Mouse (Mus musculus): ENCODE data around the gene Col23a1.

The Col23a1 gene

DNA sequence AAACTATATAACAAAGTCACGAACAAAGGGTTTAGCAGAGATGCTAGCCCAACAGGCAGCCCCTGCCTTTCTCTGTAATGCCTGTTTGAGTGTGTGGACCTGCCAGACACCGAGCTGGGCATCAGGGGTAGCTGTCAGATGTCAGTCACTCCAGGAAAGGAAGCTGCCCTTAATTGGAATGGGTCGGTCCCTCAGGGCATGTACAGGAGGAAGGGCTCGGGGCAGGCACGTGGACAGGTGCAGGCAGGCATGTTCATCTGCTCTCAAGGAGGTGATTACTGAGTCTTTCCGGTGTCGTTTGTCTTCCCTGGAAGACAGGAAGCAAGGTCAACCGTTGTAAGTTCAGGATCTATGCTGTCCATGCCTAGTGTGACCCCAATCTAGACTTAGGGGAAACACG is 233.9 kb downstream of the Col23a1 start:
- in situ Hi-C loops (cut with MboI; ENCODE audit: unreplicated experiment in 2 of 2), result loop anchor here (10.0 kb wide), 2 partner anchors 289 to 579 kb away; partner anchors contain the start of gene 4933414I15Rik (in 1 of the 2)

DNA sequence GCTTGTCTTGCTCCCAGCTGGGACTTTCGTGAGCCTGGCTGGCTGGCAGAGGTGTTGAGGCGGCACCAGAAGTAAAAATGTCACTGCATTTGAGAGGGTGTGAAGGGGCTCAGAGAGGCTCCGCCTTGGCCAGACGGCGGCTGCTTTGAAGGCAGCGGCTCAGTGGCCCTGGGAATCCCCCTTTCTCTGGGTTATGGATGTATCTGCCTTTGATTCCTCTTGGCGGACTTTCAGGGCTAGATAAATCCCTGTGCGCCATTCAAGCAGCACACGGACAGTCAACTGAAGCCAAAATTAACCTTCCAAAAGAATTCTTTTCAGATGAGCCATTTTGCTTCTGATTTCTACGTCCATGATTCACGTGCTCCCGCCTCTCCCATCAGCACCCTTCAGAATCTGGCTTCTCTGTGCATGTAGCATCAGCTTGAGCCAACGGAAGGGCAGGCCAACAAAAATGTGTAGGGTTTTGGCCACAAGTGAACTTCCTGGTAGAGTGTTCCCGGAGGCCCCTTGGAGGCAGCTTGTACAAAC is 237.0 kb downstream of the Col23a1 start:
- in situ Hi-C loops (cut with MboI; ENCODE audit: unreplicated experiment in 2 of 2), result loop anchor here (10.0 to 25.0 kb wide), 3 partner anchors 292 to 1414 kb away; partner anchors contain the start of gene 4933414I15Rik (in 1 of the 2)

DNA sequence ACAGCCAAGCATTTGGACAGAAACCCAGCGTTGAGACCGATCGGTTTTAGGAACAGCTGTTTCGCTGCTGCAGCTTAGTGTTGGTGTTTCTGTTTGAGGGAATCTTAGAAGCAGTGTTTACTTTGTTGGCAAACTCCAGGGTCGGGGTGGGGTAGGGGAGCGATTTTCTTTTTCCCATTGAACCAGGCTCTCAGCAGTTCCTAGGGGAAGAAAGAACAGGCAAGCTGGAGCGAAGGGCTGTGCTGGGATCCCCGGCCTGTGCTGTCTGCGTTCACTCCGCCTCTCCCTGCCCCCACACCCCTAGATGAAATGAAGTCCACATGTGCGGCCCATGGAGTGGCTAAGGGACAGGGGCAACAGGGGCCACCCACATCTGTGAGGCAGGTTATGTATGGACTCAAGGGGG is 243.4 kb downstream of the Col23a1 start:
- in situ Hi-C loops (cut with MboI; ENCODE audit: unreplicated experiment in 2 of 2), result loop anchor here (5.0 to 25.0 kb wide), 6 partner anchors 291 to 1421 kb away; partner anchors contain the start of gene Rufy1 (in 1 of the 2)

DNA sequence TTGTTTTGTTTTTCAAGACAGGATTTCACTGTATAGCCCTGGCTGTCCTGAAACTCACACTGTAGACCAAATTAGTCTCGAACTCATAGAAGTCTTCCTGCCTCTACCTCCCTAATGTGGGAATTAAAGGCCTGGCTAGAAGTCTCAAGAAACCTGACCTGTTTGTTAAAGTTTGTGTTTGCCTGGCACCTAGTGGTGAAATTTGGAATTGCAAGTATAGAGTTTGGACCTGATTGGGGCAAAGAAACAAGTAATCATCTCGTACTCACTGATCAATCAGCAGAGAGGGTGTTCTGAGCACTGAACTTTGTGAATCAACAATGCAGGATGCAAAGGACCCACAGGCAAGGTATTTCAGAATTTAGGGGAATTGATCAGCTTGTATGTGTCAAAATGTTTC is 244.6 kb downstream of the Col23a1 start:
- in situ Hi-C loops (cut with MboI; ENCODE audit: unreplicated experiment in 2 of 2), result loop anchor here (5.0 to 25.0 kb wide), 6 partner anchors 292 to 1422 kb away; partner anchors contain the start of gene Rufy1 (in 1 of the 2)

DNA sequence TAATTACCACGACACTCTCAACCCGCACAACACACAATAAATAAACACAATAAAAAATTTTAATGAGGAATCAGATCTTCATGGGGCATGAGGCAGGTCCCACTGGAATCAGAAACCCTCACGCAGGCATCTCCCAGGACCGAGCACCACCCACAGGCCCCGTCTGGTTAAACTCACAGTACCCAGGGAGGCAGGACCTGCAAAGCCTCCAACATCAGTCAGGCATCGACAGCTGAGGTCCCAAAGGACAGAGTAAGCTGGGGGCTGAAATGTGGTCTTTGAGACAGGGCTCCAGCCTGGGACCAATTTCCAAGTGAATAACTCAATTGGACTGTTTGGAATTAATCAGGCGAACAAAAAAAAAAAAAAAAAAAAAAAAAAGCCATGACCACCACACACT is 248.7 kb downstream of the Col23a1 start:
- in situ Hi-C loops (cut with MboI; ENCODE audit: unreplicated experiment in 2 of 2), result loop anchor here (10.0 to 25.0 kb wide), 4 partner anchors 774 to 1426 kb away; partner anchors contain the start of gene Rufy1 (in 1 of the 2)

DNA sequence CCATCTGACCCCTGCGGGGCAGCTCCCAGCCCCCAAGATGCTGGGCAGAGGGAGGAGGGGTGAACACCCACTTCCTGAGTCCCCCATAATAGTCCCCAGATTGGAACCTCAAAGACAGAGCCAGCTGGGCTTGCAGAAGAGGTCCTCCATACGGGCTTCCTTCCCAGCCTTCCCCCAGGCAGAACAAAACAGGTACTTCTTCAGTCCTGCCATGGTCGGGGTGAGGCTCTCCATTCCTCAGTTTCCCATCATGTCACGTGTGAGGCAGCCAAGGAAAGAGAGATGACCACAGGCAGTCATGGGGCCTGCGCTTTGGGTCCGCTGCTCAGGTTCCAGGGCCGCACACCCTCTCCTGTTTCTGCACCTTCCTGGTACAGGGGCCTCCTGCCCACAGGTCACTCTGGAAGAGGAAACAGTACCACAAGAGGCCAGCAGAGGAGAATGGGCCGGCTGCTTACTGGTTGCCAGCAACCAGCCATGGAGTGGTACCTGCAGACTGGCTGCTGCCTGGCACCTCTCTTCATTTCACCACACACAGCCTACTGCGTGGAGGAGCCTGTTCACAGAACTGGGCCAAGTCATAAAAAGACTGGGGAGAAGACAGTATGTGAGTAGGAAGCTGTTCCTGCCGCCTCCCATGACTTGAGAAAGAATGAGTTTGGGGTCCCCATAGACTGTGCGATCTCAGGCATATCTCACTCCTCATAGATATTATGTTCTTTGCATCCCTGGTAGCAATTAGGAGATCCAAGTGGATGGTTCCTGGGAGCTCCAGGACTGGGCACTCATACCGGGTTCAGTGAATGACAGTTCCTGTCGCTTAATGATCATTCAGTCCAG is 249.4 kb downstream of the Col23a1 start:
- in situ Hi-C loops (cut with MboI; ENCODE audit: unreplicated experiment in 2 of 2), result loop anchor here (10.0 to 25.0 kb wide), 4 partner anchors 774 to 1427 kb away; partner anchors contain the start of gene Rufy1 (in 1 of the 2)

DNA sequence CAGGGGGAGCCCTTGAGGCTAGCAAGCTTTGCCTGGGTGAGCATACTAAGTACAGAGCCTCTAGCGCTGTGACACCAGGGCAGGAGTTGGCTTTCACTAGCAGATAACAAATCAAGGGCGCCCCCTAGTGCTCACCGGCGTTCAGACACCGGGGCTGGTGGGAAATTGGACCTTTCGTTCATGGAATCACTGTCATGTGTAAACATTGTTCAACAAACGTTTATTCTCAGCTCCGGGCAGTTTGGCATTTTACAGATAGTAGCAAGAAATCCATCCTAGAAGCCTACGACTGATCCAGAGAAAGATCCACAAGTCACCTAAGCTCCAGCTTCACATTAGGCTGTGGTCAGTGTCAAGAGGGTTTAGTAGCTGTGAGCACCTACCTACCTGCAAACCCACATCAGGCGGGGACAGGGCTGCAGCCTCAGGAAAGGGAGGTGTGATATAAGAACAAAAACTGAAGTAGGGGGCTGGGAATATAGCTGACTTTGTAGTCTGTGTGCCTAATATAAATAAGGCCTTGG is 250.1 kb downstream of the Col23a1 start:
- in situ Hi-C loops (cut with MboI; ENCODE audit: unreplicated experiment in 2 of 2), result loop anchor here (5.0 to 25.0 kb wide), 5 partner anchors 42 to 1428 kb away; partner anchors contain the start of genes Phykpl (in 2 of the 2) and Rufy1 (in 1 of the 2)

DNA sequence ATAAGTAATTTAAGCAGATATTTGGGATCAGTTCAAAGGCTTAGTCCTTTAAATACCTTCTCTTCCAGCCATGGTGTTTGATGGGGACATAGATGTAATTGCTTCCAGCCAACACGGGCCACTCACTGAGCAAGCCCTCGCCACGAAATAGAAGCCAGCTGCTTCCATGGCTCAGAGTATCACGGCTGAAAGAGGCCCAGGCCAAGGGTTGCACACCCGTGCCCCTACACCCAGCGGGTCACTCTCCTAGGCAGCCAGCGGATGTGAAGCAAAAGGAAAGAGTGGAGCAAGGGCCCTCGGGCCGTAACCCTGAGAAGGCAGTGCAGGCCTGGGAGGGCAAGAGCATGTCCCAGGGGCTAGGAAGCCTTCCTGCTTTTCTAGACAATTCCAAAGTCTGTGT is 252.7 kb downstream of the Col23a1 start:
- in situ Hi-C loops (cut with MboI; ENCODE audit: unreplicated experiment in 2 of 2), result loop anchor here (5.0 to 25.0 kb wide), 2 partner anchors 40 to 1430 kb away; partner anchors contain the start of gene Phykpl (in 2 of the 2)

DNA sequence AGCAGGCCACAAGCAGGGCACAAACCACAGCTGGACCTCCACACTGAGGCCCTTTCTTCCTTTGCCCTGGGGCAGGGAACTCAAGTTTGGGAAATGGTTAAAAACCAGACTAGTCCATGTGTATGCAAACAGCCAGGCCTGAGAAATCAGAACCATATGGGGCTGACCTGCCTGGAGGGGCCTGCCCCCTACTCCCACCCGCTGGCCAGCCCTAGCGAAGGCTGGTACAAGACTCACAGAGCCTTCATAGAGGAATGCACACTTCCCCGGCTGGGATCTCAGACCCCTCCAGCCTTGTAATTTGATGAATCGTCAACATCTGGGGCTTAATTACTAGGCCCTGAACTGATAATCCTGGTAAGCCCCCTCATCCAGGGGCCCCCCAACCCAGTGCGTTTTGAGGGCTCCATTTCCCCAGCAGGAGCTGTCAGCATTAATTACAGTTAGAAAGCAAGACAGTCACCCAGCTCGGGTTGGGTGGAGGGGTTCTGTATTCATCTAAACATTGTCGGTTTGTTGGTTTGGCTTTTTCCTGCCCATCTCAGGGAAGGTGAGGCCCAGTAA is 253.8 kb downstream of the Col23a1 start:
- in situ Hi-C loops (cut with MboI; ENCODE audit: unreplicated experiment in 2 of 2), result loop anchor here (5.0 to 25.0 kb wide), 2 partner anchors 39 to 1431 kb away; partner anchors contain the start of gene Phykpl (in 2 of the 2)

DNA sequence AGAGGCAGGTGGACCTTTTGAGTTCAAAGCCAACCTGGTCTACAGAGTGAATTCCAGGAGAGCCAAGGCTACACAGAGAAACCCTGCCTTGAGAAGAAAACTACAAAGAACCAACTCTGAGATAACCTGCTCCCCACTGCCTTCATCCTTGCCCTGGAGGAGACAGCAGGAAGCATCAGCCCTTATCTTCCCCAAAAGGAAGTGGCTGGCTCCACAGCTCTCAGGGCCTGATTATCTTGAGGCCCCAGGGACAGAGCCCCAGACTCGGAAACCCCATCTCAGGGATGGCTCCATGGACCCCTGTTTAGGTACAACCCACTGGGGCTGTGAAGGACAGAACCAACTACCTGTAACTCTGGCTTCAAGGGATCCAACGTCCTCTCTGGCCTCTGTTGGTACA is 254.7 kb downstream of the Col23a1 start:
- in situ Hi-C loops (cut with MboI; ENCODE audit: unreplicated experiment in 2 of 2), result loop anchor here (5.0 to 25.0 kb wide), 2 partner anchors 38 to 1432 kb away; partner anchors contain the start of gene Phykpl (in 2 of the 2)

DNA sequence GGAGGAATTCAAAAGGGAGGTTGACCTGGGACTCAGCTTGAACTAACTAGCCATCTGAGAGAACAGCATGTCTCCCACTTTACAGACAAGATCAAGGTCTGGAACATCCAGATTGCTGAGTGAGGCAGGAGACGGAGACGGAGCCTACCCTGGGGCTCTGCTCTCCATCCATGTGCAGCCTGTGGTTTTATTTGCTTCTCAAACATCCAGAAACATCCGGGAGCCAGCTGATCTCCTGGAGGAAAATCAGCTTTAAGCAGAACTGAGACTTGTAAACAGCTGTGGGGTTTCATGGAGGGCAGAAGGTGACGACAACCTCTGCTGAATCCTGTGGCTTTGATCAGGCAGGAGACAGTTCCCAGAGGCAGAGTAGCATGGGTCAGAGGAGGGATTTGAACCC is 256.1 kb downstream of the Col23a1 start:
- in situ Hi-C loops (cut with MboI; ENCODE audit: unreplicated experiment in 2 of 2), result loop anchor here (25.0 kb wide), 1 partner anchor 1434 kb away; no protein-coding TSS in a partner anchor

DNA sequence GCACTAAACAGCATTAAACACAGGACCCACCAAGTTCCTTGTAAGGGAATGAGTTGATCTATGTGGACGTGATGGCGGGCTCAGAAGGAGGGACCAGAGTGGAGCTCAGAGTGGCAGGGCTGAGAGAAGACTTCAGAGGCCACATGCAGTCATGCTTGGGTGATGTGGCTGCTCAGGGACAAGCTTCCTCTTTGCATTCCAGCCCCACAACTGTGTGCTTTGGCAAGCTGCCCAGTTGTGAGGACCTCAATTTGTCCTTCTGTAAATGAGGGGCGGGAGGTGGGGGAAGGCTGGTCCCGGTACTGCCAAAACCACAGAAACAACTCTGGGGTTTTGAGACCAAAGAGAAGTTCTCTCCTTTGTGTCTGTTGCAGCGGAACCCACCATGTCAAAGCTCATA is 261.5 kb downstream of the Col23a1 start:
- in situ Hi-C loops (cut with MboI; ENCODE audit: unreplicated experiment in 2 of 2), result no loop called here

DNA sequence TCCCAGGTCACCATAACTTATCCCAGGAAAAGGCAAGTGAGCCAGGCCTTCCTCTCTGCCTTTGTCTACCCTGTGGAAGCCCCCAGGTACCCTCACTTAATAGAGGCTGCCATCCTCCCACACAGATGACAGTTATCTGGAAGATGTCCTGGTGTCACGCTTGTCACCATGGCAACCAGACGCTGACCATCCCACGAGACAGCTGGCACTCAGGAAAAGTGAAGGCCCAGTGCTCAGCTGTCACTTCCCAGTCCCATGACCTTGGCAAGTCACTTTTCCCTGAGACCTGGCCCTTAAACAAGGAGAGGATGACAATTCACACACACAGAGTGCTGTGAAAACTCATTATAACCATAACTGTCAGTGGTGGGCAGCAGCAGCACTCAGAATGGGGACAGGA is 262.4 kb downstream of the Col23a1 start:
- in situ Hi-C loops (cut with MboI; ENCODE audit: unreplicated experiment in 2 of 2), result no loop called here

DNA sequence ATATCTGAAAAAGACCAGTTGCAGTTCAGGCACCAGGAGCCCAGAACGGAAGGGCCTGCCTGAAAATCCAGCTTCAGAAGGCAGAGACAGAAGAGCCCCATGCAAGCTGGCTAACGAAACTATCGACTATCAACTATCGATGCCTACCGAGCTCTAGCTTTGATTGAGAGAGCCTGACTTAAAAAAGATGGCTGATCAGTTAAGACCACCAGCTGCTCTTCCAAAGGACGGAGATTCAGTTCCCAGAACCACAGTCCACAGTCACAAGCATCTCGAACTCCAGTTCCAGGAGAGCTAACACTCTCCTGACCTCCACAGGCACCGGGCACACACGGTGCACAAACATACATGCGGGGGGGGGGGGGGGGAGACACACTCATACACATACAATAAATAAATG is 264.9 kb downstream of the Col23a1 start:
- in situ Hi-C loops (cut with MboI; ENCODE audit: unreplicated experiment in 2 of 2), result no loop called here

DNA sequence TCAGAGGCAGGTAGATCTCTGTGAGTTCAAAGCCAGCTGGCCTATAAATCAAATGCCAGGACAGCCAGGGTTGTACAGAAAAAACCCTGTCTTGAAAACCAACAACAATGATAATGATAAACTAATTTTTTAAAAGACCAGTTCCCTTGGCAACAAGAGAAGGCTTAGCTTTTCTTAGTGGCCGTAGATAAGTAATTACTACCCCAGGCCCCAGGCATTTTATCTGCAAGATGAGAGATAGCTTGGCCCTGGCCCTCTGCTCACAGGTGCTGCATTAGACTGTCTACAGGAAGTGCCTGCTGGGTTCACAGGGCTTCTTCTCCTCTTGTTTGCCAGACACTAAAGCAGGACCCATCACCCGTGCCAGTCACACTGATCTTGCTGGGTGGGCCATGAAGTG is 265.3 kb downstream of the Col23a1 start:
- in situ Hi-C loops (cut with MboI; ENCODE audit: unreplicated experiment in 2 of 2), result no loop called here

DNA sequence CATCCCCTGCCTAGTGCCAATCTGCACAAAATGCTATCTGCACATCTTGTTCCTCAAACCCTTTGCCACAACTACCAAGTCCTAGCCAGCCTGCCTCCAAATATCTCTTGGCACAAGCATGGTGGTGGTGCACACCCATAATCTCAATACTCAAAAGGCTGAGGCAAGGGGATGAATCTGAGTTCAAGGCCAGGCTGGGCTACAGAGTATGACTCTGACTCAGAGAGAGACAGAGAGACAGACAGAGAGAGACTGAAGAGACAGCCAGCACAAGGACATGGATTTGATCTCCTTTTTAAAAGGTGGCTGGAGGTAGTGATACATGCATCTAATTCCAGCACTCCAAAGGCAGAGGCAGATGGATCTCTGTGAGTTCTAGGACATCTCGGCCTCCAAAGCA is 273.6 kb downstream of the Col23a1 start:
- in situ Hi-C loops (cut with MboI; ENCODE audit: unreplicated experiment in 2 of 2), result no loop called here

DNA sequence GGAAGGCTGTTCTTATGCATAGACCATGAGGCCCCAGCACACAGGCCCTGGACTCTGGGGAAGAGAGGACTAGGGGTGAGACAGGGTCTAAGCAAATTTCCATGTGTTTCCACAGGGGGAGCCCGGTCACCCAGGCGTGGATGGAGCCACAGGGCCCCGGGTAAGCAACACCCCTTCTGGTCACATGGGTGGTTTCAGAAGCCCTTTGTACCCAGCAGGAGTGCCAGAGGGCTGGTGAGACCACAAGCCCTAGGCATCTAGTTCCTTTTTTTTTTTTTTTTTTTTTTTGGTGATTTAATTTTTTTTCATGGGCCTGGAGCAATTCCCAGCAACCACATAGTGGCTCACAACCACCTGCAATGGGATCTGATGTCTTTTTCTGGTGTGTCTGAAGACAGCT is 275.3 kb downstream of the Col23a1 start:
- in situ Hi-C loops (cut with MboI; ENCODE audit: unreplicated experiment in 2 of 2), result no loop called here

DNA sequence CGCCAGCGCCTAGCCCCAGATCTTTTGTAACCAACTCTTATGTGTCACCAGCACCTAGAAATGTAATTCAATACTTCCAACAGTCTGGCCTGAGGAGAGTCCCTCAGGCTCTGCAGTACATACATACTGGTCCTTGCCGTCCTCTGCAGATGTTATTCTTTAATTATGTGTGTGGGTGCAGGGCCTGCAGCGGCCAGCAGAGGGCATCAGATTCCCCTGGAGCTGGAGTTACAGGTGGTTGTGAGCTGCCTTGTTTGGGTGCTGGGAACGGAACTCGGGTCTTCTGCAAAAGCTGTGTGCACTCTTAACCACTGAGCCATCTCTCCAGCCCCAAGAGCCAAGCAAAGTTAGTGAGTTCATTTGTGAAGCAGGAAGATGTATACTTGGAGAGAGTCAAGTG is 276.2 kb downstream of the Col23a1 start:
- in situ Hi-C loops (cut with MboI; ENCODE audit: unreplicated experiment in 2 of 2), result no loop called here

DNA sequence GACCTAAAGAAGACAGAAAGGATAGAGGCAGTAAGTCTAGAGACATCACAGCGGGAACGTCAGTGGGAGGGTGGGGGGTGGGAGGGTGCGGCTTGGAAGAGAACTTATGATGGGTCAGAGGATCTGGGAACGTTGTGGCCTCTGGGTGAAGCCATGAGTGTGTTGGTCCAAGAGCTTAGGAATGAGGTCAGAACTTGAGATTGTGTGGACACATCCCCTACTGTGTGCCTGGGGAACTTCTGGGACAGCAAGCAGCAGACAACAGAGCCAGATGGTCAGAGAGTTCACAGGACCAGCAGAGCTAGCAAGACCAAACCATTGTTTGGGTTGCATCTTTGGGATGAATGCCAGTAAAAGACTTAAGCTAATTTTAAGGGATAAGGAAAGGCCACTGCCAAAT is 279.1 kb downstream of the Col23a1 start:
- in situ Hi-C loops (cut with MboI; ENCODE audit: unreplicated experiment in 2 of 2), result no loop called here

DNA sequence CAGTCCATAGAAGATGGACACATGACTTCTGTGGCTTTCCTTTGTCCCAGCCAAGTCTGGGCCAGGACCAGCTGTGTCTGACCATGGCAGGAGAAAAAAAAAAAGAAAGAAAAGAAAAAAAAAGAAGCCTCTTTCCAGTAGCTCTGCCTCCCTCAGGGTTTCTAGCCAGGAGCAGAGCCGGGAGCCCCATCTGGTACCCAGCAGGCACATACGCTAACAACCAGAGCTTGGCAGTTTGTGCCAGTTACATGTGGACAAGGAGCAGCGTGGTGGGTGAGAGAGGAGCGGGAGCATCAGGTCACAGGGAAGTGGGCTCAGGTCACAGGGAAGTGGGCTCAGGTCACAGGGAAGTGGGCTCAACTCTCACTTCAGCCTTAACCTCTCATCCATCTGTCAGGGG is 286.7 kb downstream of the Col23a1 start:
- in situ Hi-C loops (cut with MboI; ENCODE audit: unreplicated experiment in 2 of 2), result no loop called here

DNA sequence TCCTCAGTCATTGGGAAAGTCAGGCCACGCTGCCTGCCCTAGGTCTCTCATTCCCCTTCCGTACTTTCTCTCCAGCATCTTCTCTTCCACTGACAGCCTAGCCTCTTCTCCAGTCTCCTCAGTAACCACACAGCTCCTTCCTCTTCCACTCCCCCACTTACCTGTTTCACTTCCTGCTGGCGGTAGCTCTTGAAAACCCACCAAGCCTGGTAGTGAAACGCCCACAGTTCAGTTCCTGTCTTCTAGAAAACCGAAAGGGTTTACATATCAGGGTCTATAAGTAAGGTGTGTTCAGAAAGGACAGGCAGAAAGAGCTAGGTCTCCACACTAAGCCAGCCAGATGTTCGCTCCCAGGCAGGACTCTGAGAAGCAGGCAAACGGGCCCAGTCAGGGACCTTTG is 287.9 kb downstream of the Col23a1 start:
- in situ Hi-C loops (cut with MboI; ENCODE audit: unreplicated experiment in 2 of 2), result no loop called here

All from v-Abl transformed pro-B cells (cell line).